Mouse (Mus musculus): ENCODE data around the gene Fam241a. TPM values are rescaled to one million over a fixed set of nuclear protein-coding genes. Genes with fewer than 3 reads are reported as not detected.

Gene Fam241a
- 7.4 and 8.0 TPM in 2 replicates for polyA plus RNA-seq (2015; fragmentation: Nextera tagmentation; extraction: Ambion mirVana)

DNA sequence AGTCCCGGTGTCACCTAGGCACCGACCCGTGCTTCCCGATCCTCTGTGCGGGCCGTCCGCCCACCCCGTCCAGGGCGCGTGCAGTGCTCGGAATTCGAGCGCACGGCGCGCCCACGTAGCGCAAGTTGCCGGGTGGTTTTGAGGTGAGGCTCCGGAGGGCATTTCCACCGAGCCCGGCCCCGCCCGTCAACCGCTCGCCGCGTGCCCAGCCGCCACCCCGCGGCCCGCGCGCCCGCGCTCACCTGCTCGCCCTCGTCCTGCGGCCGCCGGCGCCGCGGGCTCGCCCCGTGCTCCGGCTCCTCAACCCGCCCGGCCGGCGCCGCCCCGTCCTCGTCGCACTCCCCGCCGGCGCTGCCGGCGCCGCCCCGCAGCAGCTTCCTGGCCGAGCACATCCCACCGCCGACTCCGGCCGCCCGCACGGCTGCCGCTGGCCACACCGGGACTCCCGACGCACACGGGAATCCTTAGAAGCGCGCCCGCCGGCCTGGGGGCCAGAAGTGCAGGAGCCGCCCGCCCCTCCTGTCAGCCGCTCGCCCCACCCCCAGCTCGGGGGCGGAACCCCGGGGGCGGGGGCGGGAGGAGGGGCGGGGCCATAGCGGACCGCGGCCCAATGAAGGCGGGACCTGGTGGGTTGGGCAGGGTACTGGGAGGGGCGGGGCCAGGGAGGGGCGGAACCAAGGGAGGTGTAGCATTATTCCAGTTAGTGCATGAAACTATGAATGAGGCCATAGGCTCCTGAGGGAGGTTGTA is at the start of gene Fam241a:
Fam241a (minus strand) TSS at position 533 of the 750 bp plus-strand sequence.
- Histone ChIP-seq H3K36me3 (no peaks in the 10 kb centered on the region), H3K4me1 (replicated peaks) (peaks cover 5% of the 10 kb centered on the region; the same call in 1 of the 2 replicates), H3K27ac (peak within 1 kb of the TSS; percentile 78), H3K4me2 (peak within 1 kb of the TSS; percentile 89), H3K27me3 (no peaks in the 10 kb centered on the region), H3K9ac (peak within 1 kb of the TSS; percentile 75), H3K9me3 (replicated peaks) (no peaks in the 10 kb centered on the region), H3K4me3 (peak within 1 kb of the TSS; percentile 77)
- WGBS: under 1% methylated on average over 90 of the region's 94 CpGs
- ATAC-seq (replicated peaks; ENCODE audit: insufficient number of reproducible peaks, insufficient read depth, low FRiP score, low read depth): peak; percentile 93

- WGBS: 85% methylated on average over 11 of the region's 11 CpGs
- Histone ChIP-seq H3K27me3 (no peaks in the 10 kb centered on the region), H3K36me3 (no peaks in the 10 kb centered on the region), H3K4me2 (no peak overlapping the region), H3K9ac (no peak overlapping the region), H3K4me3 (no peak overlapping the region), H3K9me3 (replicated peaks) (no peaks in the 10 kb centered on the region), H3K4me1 (replicated peaks) (0 out of 2 replicates have a peak, but pooled peaks cover 5% of the 10 kb centered on the region), H3K27ac (no peak overlapping the region)
- ATAC-seq (replicated peaks; ENCODE audit: insufficient number of reproducible peaks, insufficient read depth, low FRiP score, low read depth): no peak
These were observed 36.3 kb upstream of the Fam241a start for GRCm38 (mm10) chr3:127932453-127932852.

- H3K27ac ChIP-seq: peak overlapping the region; percentile 25
- no peaks in the 10 kb centered on the region for H3K27me3 ChIP-seq
- H3K9me3 ChIP-seq (replicated peaks): no peaks in the 10 kb centered on the region
- H3K4me3 ChIP-seq: no peak overlapping the region
- no peaks in the 10 kb centered on the region for H3K36me3 ChIP-seq
- WGBS: 60% methylated on average over 9 of the region's 9 CpGs
- 0 out of 2 replicates have a peak, but pooled peaks have one; percentile 48 for ATAC-seq (replicated peaks; ENCODE audit: insufficient number of reproducible peaks, insufficient read depth, low FRiP score, low read depth)
- no peak overlapping the region for H3K9ac ChIP-seq
- 0 out of 2 replicates have a peak overlapping the region, but pooled peaks have one; percentile 6 for H3K4me2 ChIP-seq
- 0 out of 2 replicates have a peak, but pooled peaks cover 10% of the 10 kb centered on the region for H3K4me1 ChIP-seq (replicated peaks)
These were observed 34.3 kb upstream of the Fam241a start for GRCm38 (mm10) chr3:127930326-127931012.

- Histone ChIP-seq H3K27me3 (no peaks in the 10 kb centered on the region), H3K36me3 (no peaks in the 10 kb centered on the region), H3K9me3 (replicated peaks) (no peaks in the 10 kb centered on the region), H3K27ac (peak overlapping the region; percentile 25), H3K4me2 (0 out of 2 replicates have a peak overlapping the region, but pooled peaks have one; percentile 6), H3K4me1 (replicated peaks) (0 out of 2 replicates have a peak, but pooled peaks cover 10% of the 10 kb centered on the region), H3K4me3 (no peak overlapping the region), H3K9ac (no peak overlapping the region)
- WGBS: 41% methylated on average over 9 of the region's 9 CpGs
- ATAC-seq (replicated peaks; ENCODE audit: insufficient number of reproducible peaks, insufficient read depth, low FRiP score, low read depth): peak; percentile 81
These were observed 33.8 kb upstream of the Fam241a start for GRCm38 (mm10) chr3:127929921-127930320.

DNA sequence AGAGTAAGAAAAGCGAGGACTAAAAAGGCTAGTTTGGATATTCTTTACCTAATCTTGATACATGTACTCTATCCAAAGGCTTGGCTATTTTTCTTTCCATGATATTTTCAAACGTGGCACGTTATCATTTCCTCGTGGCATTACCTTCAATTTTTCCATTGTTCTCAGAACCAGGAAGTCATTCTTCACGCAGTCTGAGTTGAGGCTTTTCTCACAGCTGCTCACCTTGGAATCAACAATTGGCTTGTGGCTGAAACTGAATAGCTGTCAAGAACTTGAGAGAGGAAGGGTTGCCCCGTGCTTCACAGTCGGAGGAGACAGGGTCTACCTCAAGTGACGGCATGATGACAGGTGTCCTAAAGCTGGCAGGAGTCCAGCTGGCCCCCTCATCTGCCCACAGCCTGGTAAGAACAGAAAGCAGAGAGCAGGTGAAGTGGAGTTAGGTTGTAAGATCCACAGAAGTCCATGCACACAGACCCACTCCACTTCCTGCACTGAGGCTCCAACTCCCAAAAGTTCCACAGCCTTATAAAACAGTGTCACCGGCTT is 30.6 kb upstream of the Fam241a start:
- no peak for ATAC-seq (replicated peaks; ENCODE audit: insufficient number of reproducible peaks, insufficient read depth, low FRiP score, low read depth)
- Histone ChIP-seq H3K9me3 (replicated peaks) (no peaks in the 10 kb centered on the region), H3K27me3 (no peaks in the 10 kb centered on the region), H3K4me3 (no peak overlapping the region), H3K4me1 (replicated peaks) (0 out of 2 replicates have a peak, but pooled peaks cover 10% of the 10 kb centered on the region), H3K27ac (no peak overlapping the region), H3K9ac (no peak overlapping the region), H3K36me3 (no peaks in the 10 kb centered on the region), H3K4me2 (no peak overlapping the region)
- 42% methylated on average over 9 of the region's 9 CpGs for WGBS

DNA sequence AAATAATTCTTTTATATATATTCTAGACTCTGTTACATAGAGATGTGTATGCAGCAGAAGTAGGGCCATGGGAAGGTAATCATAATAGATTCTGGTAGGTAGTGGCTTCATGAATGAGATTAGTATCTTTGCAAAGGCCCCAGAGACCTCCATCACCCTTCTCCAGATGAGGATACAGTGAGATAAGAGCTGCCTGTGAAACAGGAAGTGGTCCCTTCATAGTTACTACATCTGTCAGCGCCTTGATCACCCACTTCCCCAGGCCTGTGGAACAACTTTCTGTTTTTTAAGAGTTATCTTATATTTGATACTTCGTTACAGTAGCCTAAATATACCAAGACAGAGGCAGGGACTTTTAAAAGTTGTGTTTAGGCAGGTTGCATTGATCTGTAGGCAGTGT is 28.3 kb upstream of the Fam241a start:
- Histone ChIP-seq H3K4me1 (replicated peaks) (0 out of 2 replicates have a peak, but pooled peaks cover 4% of the 10 kb centered on the region), H3K27me3 (no peaks in the 10 kb centered on the region), H3K9me3 (replicated peaks) (no peaks in the 10 kb centered on the region), H3K9ac (no peak overlapping the region), H3K27ac (no peak overlapping the region), H3K4me2 (no peak overlapping the region), H3K36me3 (no peaks in the 10 kb centered on the region), H3K4me3 (no peak overlapping the region)
- 68% methylated on average over 2 of the region's 2 CpGs for WGBS
- ATAC-seq (replicated peaks; ENCODE audit: insufficient number of reproducible peaks, insufficient read depth, low FRiP score, low read depth): no peak

DNA sequence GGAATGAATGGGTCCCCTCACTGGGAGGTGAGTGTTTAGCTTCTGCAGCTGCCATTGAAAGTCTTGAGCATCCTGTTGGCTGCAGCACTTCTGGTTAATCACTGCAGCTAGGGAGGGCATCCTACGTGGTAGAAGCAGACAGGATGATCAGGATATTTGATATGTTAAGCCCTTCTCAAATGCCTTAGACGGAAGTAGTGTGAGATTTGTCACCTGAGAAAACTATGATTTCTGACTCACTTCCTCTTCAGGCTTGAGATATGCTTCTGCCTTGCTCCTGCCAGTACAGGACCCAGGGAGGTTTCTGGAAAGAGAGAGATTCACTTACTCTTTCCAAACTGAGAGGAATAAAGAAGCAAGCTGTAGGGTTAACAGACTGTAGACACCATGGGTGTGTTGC is 27.1 kb upstream of the Fam241a start:
- WGBS: 41% methylated on average over 2 of the region's 2 CpGs
- H3K4me1 ChIP-seq (replicated peaks): 0 out of 2 replicates have a peak, but pooled peaks cover 4% of the 10 kb centered on the region
- no peak overlapping the region for H3K9ac ChIP-seq
- H3K27ac ChIP-seq: no peak overlapping the region
- no peak overlapping the region for H3K4me3 ChIP-seq
- no peaks in the 10 kb centered on the region for H3K27me3 ChIP-seq
- no peaks in the 10 kb centered on the region for H3K9me3 ChIP-seq (replicated peaks)
- no peak for ATAC-seq (replicated peaks; ENCODE audit: insufficient number of reproducible peaks, insufficient read depth, low FRiP score, low read depth)
- no peak overlapping the region for H3K4me2 ChIP-seq
- H3K36me3 ChIP-seq: no peaks in the 10 kb centered on the region

GRCm38 (mm10) chr3:127922125-127922524 is 26.0 kb upstream of the Fam241a start:
- no peak for ATAC-seq (replicated peaks; ENCODE audit: insufficient number of reproducible peaks, insufficient read depth, low FRiP score, low read depth)
- H3K9ac ChIP-seq: no peak overlapping the region
- no peak overlapping the region for H3K4me3 ChIP-seq
- H3K9me3 ChIP-seq (replicated peaks): no peaks in the 10 kb centered on the region
- H3K36me3 ChIP-seq: no peaks in the 10 kb centered on the region
- H3K27ac ChIP-seq: no peak overlapping the region
- H3K4me1 ChIP-seq (replicated peaks): 0 out of 2 replicates have a peak, but pooled peaks cover 4% of the 10 kb centered on the region
- WGBS: 58% methylated on average over 5 of the region's 5 CpGs
- no peak overlapping the region for H3K4me2 ChIP-seq
- H3K27me3 ChIP-seq: no peaks in the 10 kb centered on the region

DNA sequence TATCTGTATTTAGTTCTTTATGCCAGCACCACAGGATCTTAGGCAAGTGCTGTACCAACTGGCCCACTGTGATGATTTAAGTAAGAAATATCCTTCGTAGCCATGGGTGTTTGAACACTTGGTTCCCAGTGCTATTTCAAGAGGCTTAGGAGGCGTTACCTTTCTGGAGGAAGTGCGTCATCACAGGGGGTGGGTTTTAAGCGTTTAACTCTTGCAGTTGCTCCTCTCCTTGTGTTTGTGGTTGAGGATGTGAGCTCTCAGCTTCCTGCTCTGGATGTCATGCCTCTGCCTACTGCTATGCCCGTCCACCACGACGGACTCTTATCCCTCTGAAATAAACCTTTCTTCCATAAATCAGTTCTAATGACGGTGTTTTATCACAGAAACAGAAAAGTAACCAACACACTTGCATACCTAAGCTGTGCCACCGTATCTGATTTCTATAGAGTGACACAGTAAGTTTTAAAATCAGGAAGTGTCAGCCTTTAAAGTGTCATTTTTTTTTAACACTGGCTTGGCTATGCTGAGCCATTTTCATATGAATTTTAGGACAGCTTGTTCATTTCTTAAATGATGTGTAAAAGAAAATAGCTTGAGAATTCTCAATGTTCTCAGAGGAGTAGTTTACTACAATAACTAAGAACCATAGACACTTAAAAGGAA is 22.0 kb upstream of the Fam241a start:
- Histone ChIP-seq H3K36me3 (no peaks in the 10 kb centered on the region), H3K27me3 (no peaks in the 10 kb centered on the region), H3K9ac (no peak overlapping the region), H3K4me3 (no peak overlapping the region), H3K9me3 (replicated peaks) (no peaks in the 10 kb centered on the region), H3K4me2 (no peak overlapping the region), H3K27ac (no peak overlapping the region), H3K4me1 (replicated peaks) (peaks cover 9% of the 10 kb centered on the region; the same call in 1 of the 2 replicates)
- no peak for ATAC-seq (replicated peaks; ENCODE audit: insufficient number of reproducible peaks, insufficient read depth, low FRiP score, low read depth)
- WGBS: 75% methylated on average over 9 of the region's 9 CpGs

DNA sequence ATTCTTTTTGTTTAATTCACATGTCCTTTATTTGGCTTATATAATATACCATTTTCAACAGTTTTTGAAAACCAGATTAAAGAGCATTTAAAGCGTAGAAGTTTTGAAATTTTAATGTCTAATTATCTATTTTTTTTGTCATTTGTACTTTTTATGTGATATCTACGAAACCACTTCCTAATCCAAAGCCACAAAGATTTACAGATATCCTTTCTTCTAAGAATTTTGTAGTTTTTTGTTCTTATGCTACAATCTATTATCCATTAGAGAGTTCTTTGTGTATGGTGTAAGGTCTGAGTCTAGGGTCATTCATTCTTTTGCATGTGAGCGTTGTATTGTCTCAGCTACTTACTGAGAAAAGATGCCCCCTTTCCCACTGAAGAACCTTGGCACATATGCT is 21.4 kb upstream of the Fam241a start:
- Histone ChIP-seq H3K27ac (no peak overlapping the region), H3K9me3 (replicated peaks) (no peaks in the 10 kb centered on the region), H3K4me2 (no peak overlapping the region), H3K36me3 (no peaks in the 10 kb centered on the region), H3K4me3 (no peak overlapping the region), H3K9ac (no peak overlapping the region), H3K4me1 (replicated peaks) (peaks cover 9% of the 10 kb centered on the region; the same call in 1 of the 2 replicates), H3K27me3 (no peaks in the 10 kb centered on the region)
- 89% methylated on average over 3 of the region's 3 CpGs for WGBS
- ATAC-seq (replicated peaks; ENCODE audit: insufficient number of reproducible peaks, insufficient read depth, low FRiP score, low read depth): no peak
